Mouse (Mus musculus) intestine, postnatal 0 days (tissue): ENCODE results near the gene Foxj3. TPM values are rescaled to one million over a fixed set of nuclear protein-coding genes. Genes with fewer than 3 reads are reported as not detected.

Source experiments
- ATAC-seq: fragments of 200-750 bp; cut with Nextera tagmentation; 2 replicates; pipeline ENCODE4 v1.8.0; 2017; ENCODE audit warnings: mild to moderate bottlenecking, moderate TSS enrichment, moderate library complexity
- H3K27ac ChIP-seq: fragments of 300-500 bp; sonication (generic); 2 replicates; pipeline ENCODE4 v1.5.1; 2014; ENCODE audit warnings: mild to moderate bottlenecking, low read depth, low read length, moderate library complexity
- H3K27me3 ChIP-seq: fragments of 300-500 bp; sonication (generic); replicated peaks from 2 replicates; pipeline ENCODE4 v1.6.1; 2014; ENCODE audit warnings: low read length, mixed read lengths; ENCODE audit not compliant: control insufficient read depth, insufficient read depth
- H3K36me3 ChIP-seq: fragments of 300-500 bp; sonication (generic); 2 replicates; pipeline ENCODE4 v1.6.1; 2014; ENCODE audit warnings: mild to moderate bottlenecking, moderate library complexity; ENCODE audit not compliant: control insufficient read depth, insufficient read depth
- H3K4me1 ChIP-seq: fragments of 300-500 bp; sonication (generic); replicated peaks from 2 replicates; pipeline ENCODE4 v1.6.1; 2014; ENCODE audit warnings: antibody characterized with exemption, low read length, mixed read lengths; ENCODE audit not compliant: control insufficient read depth, insufficient read depth
- H3K4me2 ChIP-seq: fragments of 300-500 bp; sonication (generic); replicated peaks from 2 replicates; pipeline ENCODE4 v1.6.1; 2014; ENCODE audit warnings: low read depth, mild to moderate bottlenecking, moderate library complexity
- H3K4me3 ChIP-seq: fragments of 300-500 bp; sonication (generic); 2 replicates; pipeline ENCODE4 v1.5.1; 2014; ENCODE audit warnings: low read depth, low read length
- H3K9ac ChIP-seq: fragments of 300-500 bp; sonication (generic); 2 replicates; pipeline ENCODE4 v1.6.1; 2014; ENCODE audit warnings: mild to moderate bottlenecking, low read depth, low read length
- H3K9me3 ChIP-seq: fragments of 300-500 bp; sonication (generic); 2 replicates; pipeline ENCODE4 v1.6.1; 2016; ENCODE audit warnings: mixed run types; ENCODE audit not compliant: control insufficient read depth
- CTCF ChIP-seq: sonication (generic); IDR thresholded peaks from 2 replicates; pipeline ENCODE4 v1.5.1; 2016; ENCODE audit warnings: low read depth, mild to moderate bottlenecking, control low read depth, antibody characterized with exemption, moderate library complexity
- whole genome bisulfite sequencing: fragments of 180-500 bp; shearing (Covaris S2); extraction: QIAGEN DNeasy Blood & Tissue Kit; methylation state at CpG from one replicate; pipeline ENCODE4 v1.1.7; 2014; 5-methylcytosine and 5-hydroxymethylcytosine counted together
- polyA plus RNA-seq: library from polyadenylated mRNA; unstranded; fragments of >200 nt; fragmentation: Nextera tagmentation; extraction: Ambion mirVana; gene quantifications from 2 replicates; pipeline ENCODE4 v1.2.1, GENCODE M21; 2015

Gene Foxj3
- polyA plus RNA-seq, 1 experiment from 2014 or later, result 11.8 TPM

- H3K4me1 ChIP-seq, result no peaks in the 10 kb centered on the region
- peak; percentile 82 for ATAC-seq
- peaks cover 8% of the 10 kb centered on the region for H3K36me3 ChIP-seq
- H3K27me3 ChIP-seq, result no peaks in the 10 kb centered on the region
- no peak for TF ChIP-seq CTCF
- H3K4me2 ChIP-seq, result no peak overlapping the region
- 37% methylated on average over 2 of the region's 2 CpGs for WGBS
- no peak overlapping the region for H3K9ac ChIP-seq
- H3K4me3 ChIP-seq, result no peak overlapping the region
- H3K27ac ChIP-seq, result peak overlapping the region; percentile 67
- no peaks in the 10 kb centered on the region for H3K9me3 ChIP-seq
Measured at GRCm38 (mm10) chr4:119589423-119589822, 52.6 kb downstream of the Foxj3 start.

- no peak for ATAC-seq
- TF ChIP-seq CTCF, result no peak
- H3K27ac ChIP-seq, result peak overlapping the region; percentile 67
Measured at GRCm38 (mm10) chr4:119590027-119590426, 53.2 kb downstream of the Foxj3 start.

GRCm38 (mm10) chr4:119592479-119592878 lies 55.7 kb downstream of the Foxj3 start:
- Histone ChIP-seq H3K36me3 (no peaks in the 10 kb centered on the region), H3K4me2 (no peak overlapping the region), H3K4me1 (no peaks in the 10 kb centered on the region), H3K27me3 (no peaks in the 10 kb centered on the region), H3K4me3 (no peak overlapping the region), H3K27ac (no peak overlapping the region), H3K9me3 (no peaks in the 10 kb centered on the region), H3K9ac (no peak overlapping the region)
- 71% methylated on average over 3 of the region's 3 CpGs for WGBS
- TF ChIP-seq CTCF, result no peak
- no peak for ATAC-seq

More at GRCm38 (mm10) chr4:119590027-119590426, 53.2 kb downstream of the Foxj3 start:
- Histone ChIP-seq H3K4me3 (no peak overlapping the region), H3K4me1 (no peaks in the 10 kb centered on the region), H3K4me2 (no peak overlapping the region), H3K9ac (no peak overlapping the region), H3K9me3 (no peaks in the 10 kb centered on the region), H3K36me3 (peaks cover 8% of the 10 kb centered on the region), H3K27me3 (no peaks in the 10 kb centered on the region)
- 38% methylated on average over 1 of the region's 1 CpGs for WGBS

- WGBS, result 97% methylated on average over 14 of the region's 14 CpGs
- no peaks in the 10 kb centered on the region for H3K9me3 ChIP-seq
- no peak overlapping the region for H3K4me2 ChIP-seq
- no peaks in the 10 kb centered on the region for H3K27me3 ChIP-seq
- no peak overlapping the region for H3K9ac ChIP-seq
- no peak overlapping the region for H3K27ac ChIP-seq
- H3K36me3 ChIP-seq, result no peaks in the 10 kb centered on the region
- H3K4me3 ChIP-seq, result no peak overlapping the region
- H3K4me1 ChIP-seq, result no peaks in the 10 kb centered on the region
- no peak for TF ChIP-seq CTCF
- no peak for ATAC-seq
Measured at GRCm38 (mm10) chr4:119594331-119594730, 57.5 kb downstream of the Foxj3 start.

GRCm38 (mm10) chr4:119599605-119600004 lies 62.8 kb downstream of the Foxj3 start:
- peak; percentile 84 for ATAC-seq
- WGBS, result 29% methylated on average over 1 of the region's 1 CpGs
- H3K9ac ChIP-seq, result no peak overlapping the region
- no peak for TF ChIP-seq CTCF
- peak overlapping the region; percentile 63; the same call in 1 of the 2 replicates for H3K27ac ChIP-seq
- no peaks in the 10 kb centered on the region for H3K9me3 ChIP-seq
- no peak overlapping the region for H3K4me2 ChIP-seq
- no peaks in the 10 kb centered on the region for H3K27me3 ChIP-seq
- H3K4me3 ChIP-seq, result no peak overlapping the region
- peaks cover 5% of the 10 kb centered on the region; the same call in 1 of the 2 replicates for H3K36me3 ChIP-seq
- H3K4me1 ChIP-seq, result no peaks in the 10 kb centered on the region; the same call in 1 of the 2 replicates

- Histone ChIP-seq H3K9ac (no peak overlapping the region), H3K27me3 (no peaks in the 10 kb centered on the region), H3K27ac (no peak overlapping the region), H3K9me3 (no peaks in the 10 kb centered on the region), H3K4me1 (no peaks in the 10 kb centered on the region), H3K4me2 (no peak overlapping the region), H3K36me3 (peaks cover 15% of the 10 kb centered on the region), H3K4me3 (no peak overlapping the region)
- TF ChIP-seq CTCF, result no peak
- no peak for ATAC-seq
- 88% methylated on average over 1 of the region's 1 CpGs for WGBS
Measured at GRCm38 (mm10) chr4:119609488-119609887, 72.7 kb downstream of the Foxj3 start.

GRCm38 (mm10) chr4:119614078-119614477 lies 77.3 kb downstream of the Foxj3 start:
- Histone ChIP-seq H3K9me3 (no peaks in the 10 kb centered on the region), H3K4me2 (no peak overlapping the region), H3K27me3 (no peaks in the 10 kb centered on the region), H3K4me1 (no peaks in the 10 kb centered on the region), H3K9ac (no peak overlapping the region), H3K36me3 (peaks cover 9% of the 10 kb centered on the region), H3K27ac (no peak overlapping the region), H3K4me3 (no peak overlapping the region)
- TF ChIP-seq CTCF, result no peak
- no peak for ATAC-seq
- WGBS, result 26% methylated on average over 1 of the region's 1 CpGs
